11 mouse cellular contexts compared by ENCODE assay signal in genomic region chr4:116222843-116223119, GRCm38 (mm10). TPM values are rescaled to one million over a fixed set of nuclear protein-coding genes. Genes with fewer than 3 reads are reported as not detected.
DNase-seq lines count a peak whose midpoint lies in the region; ATAC-seq lines count a peak whose summit lies in the region.
"Had no signal": no experiment of that assay in that cellular context is flagged by ENCODE, and none has a peak within 500 bp of the region (broad histone marks: within the 10 kb centered on the region; RNA-seq: fewer than 3 reads in every experiment).

No protein-coding gene starts in this region.

- peak overlapping the region; percentile 98; the same call in 1 of the 2 replicates for H3K27ac ChIP-seq in heart, embryonic 11.5 days (ENCODE audit: low read depth, low read length)
- H3K27ac ChIP-seq in hindbrain, embryonic 10.5 days = peak overlapping the region; percentile 99
- H3K27ac ChIP-seq in midbrain, embryonic 10.5 days (replicated peaks) = peak overlapping the region; percentile 99

- DNase-seq in heart, postnatal 25 days (ENCODE audit: low spot score) = no peak
- peak; percentile 22 for DNase-seq in NIH3T3 (ENCODE audit: low read depth)
- DNase-seq in hindbrain, embryonic 10.5 days (ENCODE audit: low spot score) = no peak
- no peak for DNase-seq in midbrain, embryonic 10.5 days (ENCODE audit: low spot score)
- DNase-seq in right cerebral cortex, postnatal 36 days (ENCODE audit: low spot score in 2 of 2) = no peak
- no peak for DNase-seq in cerebellum, postnatal 4 days (ENCODE audit: low spot score in 2 of 2)
- no peak for DNase-seq in cerebellum, adult 8-10 months

- intact Hi-C loops in heart, postnatal 25 days (cut with DNase I) = no loop called here

- H3K4me1 ChIP-seq in heart, embryonic 11.5 days (ENCODE audit: control insufficient read depth, insufficient read depth, low read length) = peaks cover 3% of the 10 kb centered on the region; the same call in 1 of the 2 replicates
- peaks cover 19% of the 10 kb centered on the region for H3K4me1 ChIP-seq in hindbrain, embryonic 10.5 days (replicated peaks)
- peaks cover 24% of the 10 kb centered on the region for H3K4me1 ChIP-seq in midbrain, embryonic 10.5 days

- no peaks in the 10 kb centered on the region for H3K27me3 ChIP-seq in heart, embryonic 11.5 days (ENCODE audit: control insufficient read depth, insufficient read depth, low read length)
- no peaks in the 10 kb centered on the region for H3K27me3 ChIP-seq in hindbrain, embryonic 10.5 days (ENCODE audit: insufficient read depth, poor library complexity, severe bottlenecking)
- no peaks in the 10 kb centered on the region for H3K27me3 ChIP-seq in midbrain, embryonic 10.5 days (ENCODE audit: low read depth, poor library complexity, severe bottlenecking)

- peak overlapping the region; percentile 76 for H3K4me3 ChIP-seq in heart, embryonic 11.5 days (ENCODE audit: low read depth, low read length)
- H3K4me3 ChIP-seq in hindbrain, embryonic 10.5 days = peak overlapping the region; percentile 65
- H3K4me3 ChIP-seq in midbrain, embryonic 10.5 days = peak overlapping the region; percentile 78

- peak overlapping the region; percentile 83 for H3K4me2 ChIP-seq in heart, embryonic 11.5 days

- no peaks in the 10 kb centered on the region for H3K36me3 ChIP-seq in heart, embryonic 11.5 days (ENCODE audit: control insufficient read depth, insufficient read depth, low read length)
- no peaks in the 10 kb centered on the region for H3K36me3 ChIP-seq in hindbrain, embryonic 10.5 days
- H3K36me3 ChIP-seq in midbrain, embryonic 10.5 days = no peaks in the 10 kb centered on the region

- 8% methylated on average over 6 of the region's 6 CpGs for WGBS in heart, embryonic 11.5 days (ENCODE audit: insufficient replicate concordance)
- WGBS in hindbrain, embryonic 10.5 days = 3% methylated on average over 6 of the region's 6 CpGs
- WGBS in midbrain, embryonic 10.5 days = 9% methylated on average over 6 of the region's 6 CpGs

- ATAC-seq in heart, embryonic 11.5 days (replicated peaks; ENCODE audit: insufficient number of reproducible peaks, low FRiP score, low TSS enrichment) = no peak

- H3K9ac ChIP-seq in heart, embryonic 11.5 days (ENCODE audit: low read depth, low read length) = peak overlapping the region; percentile 93

- no peaks in the 10 kb centered on the region for H3K9me3 ChIP-seq in heart, embryonic 11.5 days (replicated peaks; ENCODE audit: control insufficient read depth, low read length)
- no peaks in the 10 kb centered on the region for H3K9me3 ChIP-seq in hindbrain, embryonic 10.5 days
- H3K9me3 ChIP-seq in midbrain, embryonic 10.5 days (replicated peaks) = no peaks in the 10 kb centered on the region

RNA-seq across cellular contexts. Expression of gene Pik3r3, which starts 1.4 kb away (rescaled TPM):
- 21.5 and 22.4 TPM in 2 replicates for polyA plus RNA-seq in heart, embryonic 11.5 days (2014; fragmentation: Nextera tagmentation; extraction: Ambion mirVana)
- total RNA-seq in heart, postnatal 25 days (2021) = 10 to 100 TPM; 12.9 to 13.1 TPM
- 49.2 and 57.3 TPM in 2 replicates for polyA plus RNA-seq in hindbrain, embryonic 10.5 days (2016; fragmentation: Nextera tagmentation; extraction: Ambion mirVana)
- polyA plus RNA-seq in midbrain, embryonic 10.5 days (2016; fragmentation: Nextera tagmentation; extraction: Ambion mirVana) = 46.0 and 68.7 TPM in 2 replicates

RNA-seq across cellular contexts. Expression of gene Gm49337, which starts 49.6 kb away (rescaled TPM):
- not detected in 2 replicates for polyA plus RNA-seq in heart, embryonic 11.5 days (2014; fragmentation: Nextera tagmentation; extraction: Ambion mirVana)
- under 1 TPM in 1 of 2 experiments, not detected in 1; 0.39 TPM for total RNA-seq in heart, postnatal 25 days (2021)
- not detected in 2 replicates for polyA plus RNA-seq in hindbrain, embryonic 10.5 days (2016; fragmentation: Nextera tagmentation; extraction: Ambion mirVana)
- not detected in 2 replicates for polyA plus RNA-seq in midbrain, embryonic 10.5 days (2016; fragmentation: Nextera tagmentation; extraction: Ambion mirVana)
- polyA plus RNA-seq: testis, adult 2 months had no signal

RNA-seq across cellular contexts. Expression of gene 1700042G07Rik, which starts 49.6 kb away (rescaled TPM):
- not detected in 2 replicates for polyA plus RNA-seq in heart, embryonic 11.5 days (2014; fragmentation: Nextera tagmentation; extraction: Ambion mirVana)
- not detected for total RNA-seq in heart, postnatal 25 days (2021)
- polyA plus RNA-seq in hindbrain, embryonic 10.5 days (2016; fragmentation: Nextera tagmentation; extraction: Ambion mirVana) = not detected in 2 replicates
- not detected in 2 replicates for polyA plus RNA-seq in midbrain, embryonic 10.5 days (2016; fragmentation: Nextera tagmentation; extraction: Ambion mirVana)
- total RNA-seq: ES-E14; left cerebral cortex, postnatal 4 days had no signal

RNA-seq across cellular contexts. Expression of gene Tspan1, which starts 55.4 kb away (rescaled TPM):
- not detected in 2 replicates for polyA plus RNA-seq in heart, embryonic 11.5 days (2014; fragmentation: Nextera tagmentation; extraction: Ambion mirVana)
- total RNA-seq in heart, postnatal 25 days (2021) = not detected
- polyA plus RNA-seq in hindbrain, embryonic 10.5 days (2016; fragmentation: Nextera tagmentation; extraction: Ambion mirVana) = 0.26 TPM in 1 of 2 replicates, not detected in the other
- 0.06 TPM in 1 of 2 replicates, not detected in the other for polyA plus RNA-seq in midbrain, embryonic 10.5 days (2016; fragmentation: Nextera tagmentation; extraction: Ambion mirVana)
- total RNA-seq: left cerebral cortex, postnatal 4 days had no signal
